Mouse (Mus musculus): ENCODE results near the gene Atg10. TPM values are rescaled to one million over a fixed set of nuclear protein-coding genes. Genes with fewer than 3 reads are reported as not detected.
A peak's percentile ranks its signal among the peaks of the same experiment; 100 is the strongest.

Atg10 gene
- polyA plus RNA-seq, 1 experiment from 2014 or later: 4.8 TPM

DNA sequence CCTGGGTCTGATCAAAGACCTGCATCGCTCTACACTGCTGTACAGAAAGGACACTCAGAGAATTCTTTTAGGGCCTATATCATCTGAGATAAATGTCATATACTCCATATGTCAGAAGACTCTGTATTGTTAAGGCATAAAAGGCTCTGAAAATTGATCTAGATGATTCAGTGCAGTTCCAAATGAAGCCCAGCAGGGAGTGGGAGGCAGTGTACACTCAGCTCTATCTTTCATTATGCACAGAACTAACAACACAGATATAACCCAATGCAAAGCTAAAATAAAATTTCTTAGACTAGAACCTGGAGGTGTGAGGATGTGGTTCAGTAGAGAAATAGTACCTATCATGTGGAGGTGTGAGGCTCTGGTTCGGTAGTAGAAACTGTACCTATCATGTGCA, 151.4 kb downstream of the Atg10 start:
- H3K27ac ChIP-seq (ENCODE audit: low read depth): no peak overlapping the region

GRCm38 (mm10) chr13:91060871-91061270, 162.9 kb downstream of the Atg10 start:
- Histone ChIP-seq H3K36me3 (replicated peaks; ENCODE audit: insufficient read depth, low read length) (no peaks in the 10 kb centered on the region), H3K9ac (replicated peaks) (no peak overlapping the region), H3K27me3 (ENCODE audit: insufficient read depth, low read length) (no peaks in the 10 kb centered on the region), H3K27ac (ENCODE audit: low read depth) (no peak overlapping the region), H3K9me3 (ENCODE audit: low read length) (no peaks in the 10 kb centered on the region), H3K4me1 (ENCODE audit: insufficient read depth) (no peaks in the 10 kb centered on the region), H3K4me3 (ENCODE audit: low read depth, low read length) (no peak overlapping the region), H3K4me2 (ENCODE audit: low read depth, low read length) (no peak overlapping the region)
- ATAC-seq: no peak
- TF ChIP-seq EP300 (IDR thresholded peaks at IDR 0.05; ENCODE audit: low read depth) (no peak), CTCF (IDR thresholded peaks at IDR 0.05; ENCODE audit: low read depth) (no peak)
- DNase-seq: no peak
- 86% methylated on average over 5 of the region's 5 CpGs for WGBS (ENCODE audit: insufficient replicate concordance)

More for the DNA sequence above, 151.4 kb downstream of the Atg10 start:
- no peaks in the 10 kb centered on the region for H3K36me3 ChIP-seq (replicated peaks; ENCODE audit: insufficient read depth, low read length)
- TF ChIP-seq EP300 (IDR thresholded peaks at IDR 0.05; ENCODE audit: low read depth) (no peak), CTCF (IDR thresholded peaks at IDR 0.05; ENCODE audit: low read depth) (no peak)
- ATAC-seq (no peak), DNase-seq (no peak)
- WGBS (ENCODE audit: insufficient replicate concordance): 88% methylated on average over 2 of the region's 2 CpGs
- H3K4me2 ChIP-seq (ENCODE audit: low read depth, low read length): no peak overlapping the region
- no peak overlapping the region for H3K4me3 ChIP-seq (ENCODE audit: low read depth, low read length)
- no peaks in the 10 kb centered on the region for H3K9me3 ChIP-seq (ENCODE audit: low read length)
- no peaks in the 10 kb centered on the region for H3K4me1 ChIP-seq (ENCODE audit: insufficient read depth)
- no peaks in the 10 kb centered on the region for H3K27me3 ChIP-seq (ENCODE audit: insufficient read depth, low read length)
- no peak overlapping the region for H3K9ac ChIP-seq (replicated peaks)

DNA sequence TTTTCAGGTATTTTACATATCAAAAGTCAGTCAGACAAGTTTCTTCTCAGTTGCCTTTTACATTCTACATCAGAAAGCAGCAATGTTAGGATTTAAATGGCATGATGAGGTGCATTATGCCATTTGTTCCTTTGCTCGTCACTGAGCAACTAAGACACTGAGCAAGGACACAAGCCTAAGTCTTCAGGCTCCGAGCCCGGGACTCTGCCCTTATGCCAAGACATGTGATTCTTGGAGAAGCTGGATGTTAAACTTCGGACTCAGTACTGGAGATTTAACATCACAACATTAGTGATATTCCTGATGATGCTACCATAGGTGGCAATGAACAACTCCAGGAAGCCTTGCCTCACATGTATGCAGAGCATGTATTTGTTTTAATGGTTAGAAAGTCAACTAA, 175.6 kb downstream of the Atg10 start:
- TF ChIP-seq CTCF (IDR thresholded peaks at IDR 0.05; ENCODE audit: low read depth): no peak
- TF ChIP-seq EP300 (IDR thresholded peaks at IDR 0.05; ENCODE audit: low read depth): no peak
- WGBS (ENCODE audit: insufficient replicate concordance): 80% methylated on average over 4 of the region's 4 CpGs

GRCm38 (mm10) chr13:91046851-91047250, 176.9 kb downstream of the Atg10 start:
- DNase-seq (no peak), ATAC-seq (no peak)
- Histone ChIP-seq H3K4me1 (ENCODE audit: insufficient read depth) (no peaks in the 10 kb centered on the region), H3K27me3 (ENCODE audit: insufficient read depth, low read length) (no peaks in the 10 kb centered on the region), H3K4me3 (ENCODE audit: low read depth, low read length) (no peak overlapping the region), H3K9ac (replicated peaks) (no peak overlapping the region), H3K27ac (ENCODE audit: low read depth) (no peak overlapping the region), H3K4me2 (ENCODE audit: low read depth, low read length) (no peak overlapping the region), H3K36me3 (replicated peaks; ENCODE audit: insufficient read depth, low read length) (no peaks in the 10 kb centered on the region), H3K9me3 (ENCODE audit: low read length) (no peaks in the 10 kb centered on the region)
- TF ChIP-seq CTCF (IDR thresholded peaks at IDR 0.05; ENCODE audit: low read depth) (no peak), EP300 (IDR thresholded peaks at IDR 0.05; ENCODE audit: low read depth) (no peak)
- 82% methylated on average over 5 of the region's 5 CpGs for WGBS (ENCODE audit: insufficient replicate concordance)

More for the DNA sequence above, 175.6 kb downstream of the Atg10 start:
- Histone ChIP-seq H3K4me2 (ENCODE audit: low read depth, low read length) (no peak overlapping the region), H3K4me3 (ENCODE audit: low read depth, low read length) (no peak overlapping the region), H3K36me3 (replicated peaks; ENCODE audit: insufficient read depth, low read length) (no peaks in the 10 kb centered on the region), H3K9me3 (ENCODE audit: low read length) (no peaks in the 10 kb centered on the region), H3K27ac (ENCODE audit: low read depth) (no peak overlapping the region), H3K9ac (replicated peaks) (no peak overlapping the region), H3K4me1 (ENCODE audit: insufficient read depth) (no peaks in the 10 kb centered on the region), H3K27me3 (ENCODE audit: insufficient read depth, low read length) (no peaks in the 10 kb centered on the region)
- ATAC-seq (no peak), DNase-seq (no peak)

GRCm38 (mm10) chr13:91041236-91041635, 182.5 kb downstream of the Atg10 start:
- ATAC-seq (peak; percentile 43), DNase-seq (no peak)
- TF ChIP-seq EP300 (IDR thresholded peaks at IDR 0.05; ENCODE audit: low read depth) (no peak), CTCF (IDR thresholded peaks at IDR 0.05; ENCODE audit: low read depth) (no peak)

GRCm38 (mm10) chr13:91040421-91040820, 183.3 kb downstream of the Atg10 start:
- DNase-seq (no peak), ATAC-seq (no peak)
- Histone ChIP-seq H3K27me3 (ENCODE audit: insufficient read depth, low read length) (no peaks in the 10 kb centered on the region), H3K9me3 (ENCODE audit: low read length) (no peaks in the 10 kb centered on the region), H3K4me1 (ENCODE audit: insufficient read depth) (no peaks in the 10 kb centered on the region), H3K36me3 (replicated peaks; ENCODE audit: insufficient read depth, low read length) (no peaks in the 10 kb centered on the region), H3K27ac (ENCODE audit: low read depth) (no peak overlapping the region), H3K9ac (replicated peaks) (no peak overlapping the region), H3K4me2 (ENCODE audit: low read depth, low read length) (no peak overlapping the region), H3K4me3 (ENCODE audit: low read depth, low read length) (no peak overlapping the region)
- TF ChIP-seq EP300 (IDR thresholded peaks at IDR 0.05; ENCODE audit: low read depth) (no peak), CTCF (IDR thresholded peaks at IDR 0.05; ENCODE audit: low read depth) (no peak)

More at GRCm38 (mm10) chr13:91041236-91041635, 182.5 kb downstream of the Atg10 start:
- Histone ChIP-seq H3K27me3 (ENCODE audit: insufficient read depth, low read length) (no peaks in the 10 kb centered on the region), H3K4me3 (ENCODE audit: low read depth, low read length) (no peak overlapping the region), H3K27ac (ENCODE audit: low read depth) (no peak overlapping the region), H3K4me2 (ENCODE audit: low read depth, low read length) (no peak overlapping the region), H3K9me3 (ENCODE audit: low read length) (no peaks in the 10 kb centered on the region), H3K9ac (replicated peaks) (no peak overlapping the region), H3K4me1 (ENCODE audit: insufficient read depth) (no peaks in the 10 kb centered on the region), H3K36me3 (replicated peaks; ENCODE audit: insufficient read depth, low read length) (no peaks in the 10 kb centered on the region)
- WGBS (ENCODE audit: insufficient replicate concordance): 37% methylated on average over 1 of the region's 1 CpGs
